Mouse (Mus musculus): Measurements from ENCODE around the gene Gm28374.
"Not testable (repeated sequence)": the region's sequence is repeated elsewhere in the genome, so short reads cannot be mapped to it uniquely, and the experiment has no call there.

Gm28374 gene

DNA sequence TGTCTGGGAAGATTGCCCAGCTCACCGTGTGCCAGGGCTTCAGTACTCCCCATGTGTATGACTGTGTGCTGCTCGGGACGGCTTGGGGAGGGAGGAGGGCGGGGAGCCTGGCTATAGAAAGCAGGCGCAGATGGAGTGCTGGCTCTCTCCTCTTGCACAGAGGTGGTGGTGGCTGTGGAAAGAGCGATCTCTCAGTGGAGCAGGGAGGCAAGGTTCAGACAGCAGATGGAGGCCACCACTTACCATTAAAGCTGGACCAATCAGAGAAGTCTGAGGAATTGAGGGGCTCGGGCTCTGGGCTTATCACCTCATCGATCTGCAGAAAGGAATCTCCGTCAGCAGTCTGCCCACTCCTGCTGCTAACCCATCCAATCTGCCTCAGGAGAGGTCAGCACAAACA is at the start of gene Gm28374:
TSS of gene Gm28374 (minus strand) at position 101 of the 400 bp plus-strand sequence.
- DNase-seq (ENCODE audit: low read depth, low spot score): no peak

DNA sequence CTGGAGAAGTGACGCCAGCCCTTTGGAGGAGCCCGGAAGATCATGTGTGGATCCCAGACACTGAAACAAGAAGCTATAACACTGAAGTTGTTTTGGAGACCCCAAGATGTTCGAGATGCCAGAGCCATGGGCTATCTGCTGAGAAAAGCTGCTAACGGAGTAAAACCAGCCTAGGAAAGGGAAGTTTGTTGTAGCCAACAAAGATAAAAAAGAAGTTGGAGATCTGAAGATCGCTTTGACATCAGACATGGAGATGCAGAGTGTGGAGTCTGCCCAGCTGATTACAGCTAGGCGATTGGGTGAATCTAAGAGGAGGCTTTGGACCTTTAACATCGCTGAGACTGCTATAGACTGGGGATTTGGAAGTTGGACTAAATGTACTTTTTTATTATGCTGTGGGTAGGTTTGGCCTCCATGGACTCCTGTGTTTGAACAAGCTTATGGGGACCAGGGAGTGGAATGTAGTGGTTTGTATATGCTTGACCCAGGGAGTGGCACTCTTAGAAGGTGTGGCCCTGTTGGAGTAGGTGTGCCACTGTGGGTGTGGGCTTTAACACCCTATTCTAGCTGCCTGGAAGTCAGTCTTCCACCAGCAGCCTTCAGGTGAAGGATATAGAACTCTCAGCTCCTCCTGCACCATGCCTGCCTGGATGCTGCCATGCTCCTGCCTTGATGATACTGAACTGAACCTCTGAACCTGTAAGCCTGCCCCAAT is 48.5 kb upstream of the Gm28374 start:
- not testable (repeated sequence) for DNase-seq (ENCODE audit: low read depth, low spot score)

DNA sequence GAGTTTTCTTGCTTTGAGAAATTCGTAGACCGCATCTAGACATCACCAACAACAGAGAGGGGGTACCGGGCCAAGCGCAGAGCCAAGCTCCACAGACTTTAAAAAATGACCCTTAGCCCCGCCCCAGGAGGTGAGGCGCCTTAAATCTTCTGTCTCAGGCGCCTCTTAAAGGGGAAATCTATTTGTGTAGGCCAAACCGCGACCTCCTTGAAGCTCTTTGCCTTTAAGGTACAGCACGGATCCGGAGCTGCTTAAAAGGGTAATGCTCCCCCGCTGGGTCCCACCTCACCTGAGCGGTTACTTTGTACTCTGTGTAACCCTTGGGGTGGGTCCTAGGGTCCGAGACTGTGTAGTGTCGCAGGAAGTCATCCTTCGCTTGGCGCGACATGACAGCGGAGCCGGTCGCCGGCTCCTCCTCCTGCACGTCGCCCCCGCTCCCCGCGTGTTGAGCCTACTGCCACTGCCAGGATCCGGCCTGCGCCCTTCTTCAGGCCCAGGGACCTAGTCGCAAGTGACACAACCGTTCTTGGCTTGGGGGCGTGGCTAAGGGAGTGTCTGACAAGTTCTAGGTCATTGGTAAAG is 45.8 kb upstream of the Gm28374 start, which contains the start of gene Snx15:
TSS of gene Snx15 (minus strand) at position 545 of the 582 bp plus-strand sequence.
- peak; percentile 94 for DNase-seq (ENCODE audit: low read depth, low spot score)

DNA sequence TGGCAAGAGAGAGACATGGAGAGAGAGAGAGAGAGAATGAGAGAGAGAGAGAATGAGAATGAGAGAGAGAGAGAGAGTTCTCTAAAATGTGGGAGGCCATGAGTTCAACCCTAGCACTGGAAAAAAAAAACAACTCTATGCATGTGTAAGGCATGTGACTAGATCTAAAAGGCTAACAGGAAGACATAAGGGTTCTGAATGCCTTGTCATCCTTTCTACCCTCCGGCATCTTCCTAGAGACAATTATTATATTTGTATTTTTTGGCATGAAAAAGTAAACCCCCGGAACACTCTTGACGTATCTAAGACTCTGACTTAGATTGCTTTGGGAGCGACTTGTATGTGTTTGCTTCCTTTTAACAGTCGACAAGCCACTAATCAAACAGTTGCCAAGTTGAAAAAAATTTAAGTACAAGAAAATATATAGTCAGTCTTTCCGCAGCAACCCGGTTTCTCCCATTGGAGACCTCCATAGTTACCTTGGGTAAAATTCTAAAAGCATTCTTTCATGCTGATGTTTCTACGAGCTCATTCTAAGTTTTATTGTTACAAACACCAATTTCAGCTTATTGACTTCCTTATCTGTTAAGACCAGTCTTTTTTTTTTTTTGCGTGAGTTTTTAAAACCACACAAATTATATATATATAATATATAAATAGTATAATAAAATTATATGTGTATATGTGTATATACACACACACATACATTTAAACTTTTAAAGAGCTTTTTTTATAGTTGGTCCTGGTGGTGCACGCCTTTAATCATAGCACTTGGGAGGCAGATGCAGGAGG is 44.9 kb upstream of the Gm28374 start:
- no peak for DNase-seq (ENCODE audit: low read depth, low spot score)

DNA sequence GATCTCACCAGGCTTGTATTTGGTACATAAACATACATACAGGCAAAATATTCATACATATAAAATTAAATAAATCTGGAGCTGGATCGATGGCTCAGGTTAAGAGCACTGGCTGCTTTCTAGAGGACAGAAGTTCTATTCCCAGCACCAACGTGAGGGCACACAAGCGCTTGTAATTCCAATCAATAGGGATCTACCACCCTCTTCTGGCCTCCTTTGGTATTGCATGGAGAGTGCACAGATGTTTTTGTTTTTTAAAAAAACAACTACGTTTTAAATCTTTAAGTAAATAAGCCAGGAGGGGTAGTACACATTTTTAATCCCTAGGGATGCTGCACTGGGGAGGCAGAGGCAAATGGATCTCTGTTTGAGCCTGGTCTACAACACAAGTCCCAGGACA is 44.2 kb upstream of the Gm28374 start:
- peak; percentile 58 for DNase-seq (ENCODE audit: low read depth, low spot score)

DNA sequence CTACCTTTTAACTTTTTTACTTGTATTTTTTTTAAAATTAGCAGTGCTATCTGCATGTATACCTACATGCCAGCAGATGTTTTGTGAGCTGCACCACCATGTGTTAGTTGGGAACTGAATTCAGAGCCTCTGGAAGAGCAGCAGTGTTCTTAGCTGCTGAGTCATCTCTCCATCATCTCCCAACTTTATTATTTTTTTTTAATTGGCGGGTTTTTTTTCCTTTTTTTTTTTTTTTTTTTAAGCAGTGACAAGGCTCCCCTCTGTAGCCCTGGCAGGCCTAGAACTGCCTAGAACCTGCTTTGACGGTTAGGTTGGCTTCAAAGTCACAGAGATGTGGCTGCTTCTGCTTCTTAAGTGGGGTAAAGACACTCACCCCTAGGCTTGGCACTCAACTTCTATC is 42.8 kb upstream of the Gm28374 start:
- DNase-seq (ENCODE audit: low read depth, low spot score): no peak

DNA sequence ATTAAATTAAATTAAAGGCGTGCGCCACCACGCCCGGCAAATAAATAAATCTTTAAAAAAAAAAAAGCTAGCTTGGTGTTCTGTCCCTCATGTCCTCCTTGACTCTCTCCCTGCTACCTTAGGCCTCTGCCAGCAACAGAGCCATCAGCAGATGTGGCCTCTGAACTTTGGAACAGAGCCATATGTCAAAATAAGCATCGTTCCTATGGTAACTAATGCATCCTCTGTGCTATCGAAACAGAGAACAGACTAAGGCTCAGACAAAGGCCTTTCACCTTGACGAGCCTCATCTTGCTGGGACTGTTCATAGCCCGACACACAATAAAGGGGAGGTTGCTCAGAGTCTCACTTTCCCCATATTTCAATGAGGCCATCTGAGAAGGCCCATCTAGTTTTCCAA is 41.3 kb upstream of the Gm28374 start:
- peak; percentile 70 for DNase-seq (ENCODE audit: low read depth, low spot score)

DNA sequence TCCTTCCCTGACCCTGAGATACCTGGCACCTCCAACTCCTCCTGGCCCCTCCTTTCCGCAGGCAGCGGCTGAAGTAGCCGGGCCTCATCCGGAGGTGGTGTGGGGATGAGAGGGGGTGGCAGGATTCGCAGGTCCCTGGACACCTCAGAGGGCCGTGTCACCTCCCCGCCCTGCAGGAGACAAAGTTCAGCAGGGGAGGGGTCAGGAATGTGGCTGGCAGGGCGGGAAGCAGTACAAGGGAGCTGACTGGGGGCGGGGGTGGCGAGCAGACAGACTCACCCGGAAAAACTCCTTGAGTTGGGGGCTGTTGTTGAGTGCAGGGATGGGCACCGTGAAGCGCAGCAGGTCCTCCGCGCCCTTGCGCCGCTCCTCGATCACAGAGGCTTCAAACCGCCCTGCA is 39.7 kb upstream of the Gm28374 start:
- no peak for DNase-seq (ENCODE audit: low read depth, low spot score)

DNA sequence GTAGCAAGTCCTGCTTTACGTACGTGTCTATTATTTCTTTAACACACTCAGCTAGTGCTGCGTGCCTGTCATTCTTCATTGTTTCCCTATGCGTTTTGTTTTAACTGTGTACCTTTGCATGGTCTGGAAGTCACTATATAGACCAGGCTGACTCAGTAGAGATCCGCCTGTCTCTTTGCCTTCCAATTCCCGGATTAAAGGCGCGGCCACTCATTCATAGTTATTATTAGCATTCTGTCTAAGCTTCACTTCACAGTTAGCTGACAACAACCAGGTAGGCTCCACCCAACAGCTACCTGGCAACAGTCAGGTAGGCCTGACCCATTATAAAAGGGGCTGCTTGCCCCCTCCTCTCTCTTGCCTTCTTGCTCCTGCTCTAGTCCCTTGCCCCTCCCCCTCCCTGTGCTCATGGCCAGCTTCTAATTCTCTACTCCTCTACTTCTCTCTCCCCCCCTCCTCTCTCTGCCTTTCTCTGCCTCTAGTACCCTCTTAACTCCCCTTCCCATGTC is 36.7 kb upstream of the Gm28374 start:
- no peak for DNase-seq (ENCODE audit: low read depth, low spot score)

DNA sequence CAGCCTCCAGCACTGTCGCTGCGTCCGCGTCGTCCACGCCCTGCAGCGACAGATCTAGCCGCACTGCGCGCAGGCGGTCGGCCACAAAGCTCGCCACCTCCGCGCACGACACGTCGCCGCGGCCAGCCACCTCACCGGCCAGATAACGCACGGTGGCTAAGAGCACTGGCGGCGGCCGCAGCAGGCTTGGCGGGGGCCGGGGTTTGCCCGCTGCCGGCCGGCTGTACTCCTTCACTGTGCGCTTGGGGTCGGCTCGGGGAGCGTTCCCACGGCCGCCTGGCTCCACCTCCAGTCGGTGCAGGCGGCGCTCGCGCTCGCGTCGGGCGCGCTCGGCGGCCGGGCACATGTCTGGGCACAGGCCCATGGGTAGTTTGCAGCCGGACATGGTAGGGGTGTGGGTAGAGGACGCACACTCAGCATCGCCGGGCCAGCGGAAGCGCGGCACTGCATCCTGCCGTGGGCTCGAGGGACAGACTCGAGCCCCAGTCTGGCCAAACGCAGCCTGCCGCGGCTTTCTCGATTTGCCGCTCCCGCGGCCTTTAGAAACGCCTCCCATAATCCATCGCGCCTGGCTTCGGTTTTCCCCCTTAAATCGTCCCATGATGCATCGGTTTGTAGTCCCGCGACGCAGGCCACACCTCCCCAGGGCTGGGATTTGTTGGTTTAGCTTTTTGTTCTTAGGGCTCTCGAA is 36.1 kb upstream of the Gm28374 start, which contains the start of gene Sac3d1:
TSS of gene Sac3d1 (minus strand) at position 665 of the 691 bp plus-strand sequence.
- DNase-seq (ENCODE audit: low read depth, low spot score): peak; percentile 95

DNA sequence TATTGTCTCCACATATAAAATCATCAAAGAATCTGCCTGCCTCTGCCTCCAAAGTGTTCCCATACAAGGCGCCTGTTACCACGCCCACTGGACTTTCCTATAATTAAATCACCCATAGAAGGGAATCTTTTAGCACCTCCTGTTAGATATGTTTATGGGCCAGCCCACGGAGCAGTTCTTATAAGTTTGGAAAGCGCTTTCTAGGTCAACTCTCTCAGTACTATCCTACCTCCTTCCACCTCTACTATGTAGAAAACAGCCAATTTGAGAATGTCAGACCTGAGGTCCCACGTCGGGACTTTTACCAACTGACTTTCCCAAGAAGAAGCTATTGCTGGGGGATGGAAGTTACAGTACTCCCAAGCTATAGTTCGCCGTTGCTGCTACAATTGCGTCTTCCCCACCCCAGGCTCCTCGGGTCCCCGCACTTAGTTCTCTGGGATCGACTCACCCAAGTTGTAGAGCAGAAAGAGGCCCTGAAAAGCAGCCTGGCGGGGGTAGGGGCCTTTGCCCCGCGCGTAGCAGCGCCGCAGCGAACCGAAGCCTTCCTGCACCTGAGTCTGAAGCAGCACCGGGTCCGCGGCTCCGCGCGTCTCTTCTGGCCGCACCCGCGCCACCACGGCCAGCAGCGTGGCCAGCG is 35.4 kb upstream of the Gm28374 start:
- DNase-seq (ENCODE audit: low read depth, low spot score): no peak

DNA sequence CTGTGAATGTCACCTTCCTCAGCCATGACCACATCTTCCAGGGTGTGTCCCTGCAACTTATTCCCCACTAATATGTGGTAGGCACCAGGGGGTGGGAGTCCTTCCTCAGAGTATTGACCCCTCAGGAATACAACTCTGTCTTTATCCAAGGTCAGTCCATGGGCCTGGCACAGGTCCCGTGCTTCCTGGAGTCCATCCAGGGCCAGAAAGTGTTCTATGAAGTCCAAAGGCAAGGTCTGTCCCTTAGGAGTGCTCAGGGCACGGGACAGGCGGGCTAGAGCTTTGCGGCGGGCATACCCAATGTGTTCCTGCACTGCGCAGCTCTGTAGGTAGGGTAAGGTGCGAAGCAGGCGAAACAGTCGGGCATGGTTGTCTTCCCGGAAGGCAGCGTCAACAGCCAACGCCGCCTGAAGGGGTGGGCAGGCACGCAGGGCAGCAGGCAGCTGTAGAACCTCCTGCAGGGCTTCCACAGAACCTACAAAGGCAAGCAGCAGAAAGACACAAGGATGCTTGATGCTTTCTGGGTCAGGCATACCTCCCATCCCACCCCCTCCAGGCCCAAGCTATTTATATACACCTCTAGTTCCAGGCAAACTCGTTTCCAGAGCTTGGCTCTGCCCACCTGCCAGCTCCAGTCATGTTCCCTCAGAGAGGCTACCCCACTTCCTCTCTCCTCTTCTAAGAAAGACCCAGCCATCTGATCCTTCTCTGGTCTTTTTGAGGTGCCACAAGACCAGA is 34.2 kb upstream of the Gm28374 start:
- DNase-seq (ENCODE audit: low read depth, low spot score): no peak

DNA sequence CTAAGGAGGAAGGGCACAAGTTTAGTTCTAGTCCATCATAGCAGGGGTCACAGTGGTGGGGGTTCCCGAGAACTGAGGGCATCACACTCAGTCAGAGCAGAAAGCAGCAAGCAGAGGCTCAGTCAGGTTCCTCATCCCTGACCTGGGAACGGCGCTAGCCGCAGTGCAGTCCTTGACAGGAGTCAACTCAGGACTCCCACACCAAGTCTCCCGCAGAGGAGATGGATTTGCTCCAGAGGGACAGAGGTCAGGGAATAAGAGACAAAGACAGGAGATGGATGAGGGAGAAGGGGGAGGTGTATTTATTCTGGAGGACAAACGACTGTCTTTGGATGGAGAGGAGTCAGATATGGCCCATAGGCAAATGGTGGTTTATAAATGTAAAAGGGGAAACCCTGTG is 31.1 kb upstream of the Gm28374 start:
- DNase-seq (ENCODE audit: low read depth, low spot score): no peak

DNA sequence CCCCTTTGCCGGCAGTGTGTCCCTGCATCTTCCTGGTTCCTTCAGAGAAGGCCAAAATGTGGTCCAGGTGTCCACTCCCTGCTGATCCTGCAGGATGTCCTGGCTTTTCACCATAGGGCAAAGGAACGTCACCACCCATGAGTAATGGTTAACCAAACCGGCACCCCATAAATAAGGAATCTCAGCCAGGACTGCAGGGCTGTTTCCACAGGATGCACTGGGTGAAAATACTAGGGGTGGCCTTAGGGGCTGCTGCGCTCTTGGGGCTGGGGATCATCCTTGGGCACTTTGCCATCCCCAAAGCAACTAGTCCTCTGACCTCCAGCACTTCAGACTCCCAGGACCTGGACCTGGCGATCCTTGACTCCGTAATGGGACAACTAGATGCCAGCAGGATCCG is 23.5 kb upstream of the Gm28374 start, which contains the start of gene Naaladl1:
TSS of gene Naaladl1 (plus strand) at position 197 of the 400 bp plus-strand sequence.
- no peak for DNase-seq (ENCODE audit: low read depth, low spot score)

DNA sequence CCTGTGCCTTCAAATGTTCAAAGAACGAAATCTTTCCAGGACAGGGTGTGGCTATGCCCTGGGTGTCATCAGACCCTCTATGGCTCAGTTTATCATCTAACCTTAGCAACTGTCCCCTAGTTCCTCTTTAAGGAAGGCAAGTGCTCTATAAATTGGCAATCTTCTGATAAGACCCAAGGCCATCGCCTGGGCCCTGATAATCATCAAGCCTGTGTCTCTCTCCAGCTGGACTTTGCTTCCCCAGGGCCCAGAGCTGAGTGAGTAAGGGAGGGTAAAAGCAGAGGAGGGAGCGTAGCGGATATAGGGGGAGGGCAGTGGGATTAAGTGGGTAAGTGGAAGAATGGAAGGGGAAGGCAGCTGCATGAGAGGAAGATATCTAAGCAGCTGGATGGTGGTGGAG is 22.4 kb upstream of the Gm28374 start:
- no peak for DNase-seq (ENCODE audit: low read depth, low spot score)

DNA sequence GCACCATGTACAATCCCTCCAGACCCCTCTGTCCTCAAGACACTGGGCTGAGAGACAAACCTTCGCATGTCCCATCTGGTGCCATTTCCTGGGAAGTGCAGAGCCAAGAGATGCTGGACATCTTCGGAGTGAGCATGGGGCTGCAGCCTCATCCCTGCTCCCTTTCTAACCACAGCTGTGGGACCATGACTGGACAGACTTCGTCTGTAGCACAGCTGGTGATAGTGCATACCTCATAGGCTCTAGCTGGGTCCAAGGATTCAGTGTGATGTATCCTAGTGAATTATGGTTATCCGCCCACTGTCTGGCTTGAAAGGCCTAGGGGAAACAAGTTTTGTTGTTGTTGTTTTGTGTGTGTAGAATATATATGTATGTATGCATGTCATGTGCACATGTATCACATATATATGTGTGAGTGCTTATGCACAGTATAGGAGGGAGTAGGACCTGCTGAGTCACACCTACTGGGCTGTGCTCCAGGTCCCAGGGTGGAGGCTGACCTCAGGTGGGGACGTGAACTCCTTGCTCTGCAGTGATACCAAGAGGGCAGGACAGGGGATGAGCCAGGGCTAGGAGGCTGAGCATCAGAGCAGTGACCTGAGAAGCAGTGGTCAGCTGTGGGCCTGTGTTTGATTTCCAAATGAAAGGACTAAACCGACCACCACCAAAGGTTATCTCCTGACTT is 20.3 kb upstream of the Gm28374 start:
- DNase-seq (ENCODE audit: low read depth, low spot score): no peak

DNA sequence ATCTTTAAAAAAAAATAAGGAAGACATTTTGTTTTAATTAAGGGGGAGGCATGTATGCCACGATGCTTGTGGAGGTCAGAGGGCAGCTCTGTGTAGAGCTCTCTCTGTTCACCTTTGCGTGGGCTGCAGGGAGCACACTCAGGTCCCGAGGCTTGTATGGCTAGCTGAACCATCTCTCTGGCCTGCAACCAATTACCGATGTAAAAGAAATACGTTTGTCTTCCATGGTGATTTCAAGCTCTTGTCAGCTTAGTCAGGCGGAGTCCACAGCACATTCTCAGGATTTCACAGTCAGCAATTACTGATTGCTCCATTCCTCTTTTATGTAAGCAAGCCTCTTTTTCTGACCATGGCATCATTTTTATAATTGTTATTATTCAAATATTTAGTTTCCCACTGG is 19.1 kb upstream of the Gm28374 start:
- DNase-seq (ENCODE audit: low read depth, low spot score): no peak

DNA sequence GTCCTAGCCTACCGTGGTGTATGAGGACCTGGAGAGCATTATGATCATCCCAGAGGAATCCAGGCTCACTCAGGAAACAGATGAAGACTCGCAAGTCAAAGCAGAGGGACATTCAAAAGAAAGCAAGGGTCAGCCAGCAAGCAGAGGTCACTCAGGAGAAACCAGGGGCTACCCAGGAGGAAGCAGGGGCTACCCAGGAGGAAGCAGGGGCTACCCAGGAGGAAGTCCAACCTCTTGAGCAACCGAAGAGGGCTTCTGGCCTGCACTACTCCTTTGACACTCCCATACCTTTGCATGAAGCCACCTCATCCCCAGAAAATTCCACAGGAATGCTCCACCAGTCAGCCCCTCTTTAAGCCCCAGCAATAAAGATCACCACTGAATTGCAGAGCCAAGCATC is 15.8 kb upstream of the Gm28374 start:
- no peak for DNase-seq (ENCODE audit: low read depth, low spot score)

DNA sequence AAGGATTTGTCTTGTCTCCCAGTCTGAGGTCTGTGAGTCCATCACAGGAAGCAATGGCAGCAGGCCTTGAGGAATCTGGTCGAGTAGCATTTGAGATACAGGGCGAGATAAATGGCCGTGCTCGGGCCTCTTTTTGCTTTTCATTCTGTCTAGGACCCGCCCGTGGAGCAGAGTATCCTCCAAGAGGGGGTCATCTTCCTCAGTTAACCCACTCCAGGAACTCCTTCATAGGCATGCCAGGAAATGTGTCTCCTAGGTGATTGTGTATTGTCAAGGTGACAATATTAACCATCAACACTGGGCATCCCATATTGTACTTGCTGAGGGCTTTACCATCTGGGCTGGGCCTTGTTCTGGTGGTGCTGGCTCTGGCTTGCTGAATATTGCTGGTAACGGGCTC is 12.1 kb upstream of the Gm28374 start, which contains the start of gene AC131692.1:
TSS of gene AC131692.1 (plus strand) at position 301 of the 400 bp plus-strand sequence.
- no peak for DNase-seq (ENCODE audit: low read depth, low spot score)

DNA sequence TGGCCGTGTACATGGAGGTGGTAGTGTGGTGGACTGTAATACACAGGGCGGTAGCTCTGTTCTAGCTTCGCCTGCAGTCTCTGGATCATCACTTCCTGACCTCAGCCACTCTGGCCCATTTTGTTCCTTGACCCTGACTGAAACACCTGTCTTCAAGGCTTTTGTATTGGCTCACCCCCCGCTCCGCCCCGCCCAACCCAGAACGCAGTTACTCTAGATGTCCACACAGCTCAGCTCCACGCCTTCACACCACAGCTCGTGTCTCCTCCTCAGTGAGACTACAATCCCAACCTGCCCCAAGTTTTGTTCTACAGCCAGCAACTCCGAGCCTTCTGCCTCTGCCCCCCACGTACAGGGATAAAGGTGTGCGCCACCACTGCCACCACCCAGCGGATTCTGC is 6.8 kb upstream of the Gm28374 start:
- no peak for DNase-seq (ENCODE audit: low read depth, low spot score)

All from mesoderm, embryonic 11.5 days (tissue).